Mouse (Mus musculus) thymus, postnatal 4 days (tissue): ENCODE data around the gene Gm595.

ENCODE experiments used
- DNase-seq: peaks from one replicate; pipeline ENCODE4 v3.0.0; 2021

Gene Gm595

DNA sequence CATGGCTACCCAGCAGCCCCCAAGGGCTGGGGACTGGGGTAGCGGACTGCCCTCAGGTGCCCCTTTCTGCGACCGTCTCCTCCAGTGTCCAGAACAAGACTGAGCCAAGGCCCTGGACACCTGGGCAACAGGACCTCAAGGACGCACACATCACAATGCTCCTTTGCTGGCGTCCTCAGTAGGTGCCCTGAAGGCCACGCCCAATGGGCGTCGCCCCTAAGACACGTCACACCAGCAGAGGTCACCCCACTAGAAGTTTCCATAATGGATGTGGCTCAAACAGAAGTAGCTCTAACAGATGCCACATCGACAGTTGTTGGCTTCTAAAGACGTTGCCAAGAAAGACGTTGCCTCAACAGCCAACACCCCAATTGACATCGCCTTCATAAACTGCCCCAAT is at the start of gene Gm595:
TSS of gene Gm595 (minus strand) at position 101 of the 400 bp plus-strand sequence.
- no peak for DNase-seq

DNA sequence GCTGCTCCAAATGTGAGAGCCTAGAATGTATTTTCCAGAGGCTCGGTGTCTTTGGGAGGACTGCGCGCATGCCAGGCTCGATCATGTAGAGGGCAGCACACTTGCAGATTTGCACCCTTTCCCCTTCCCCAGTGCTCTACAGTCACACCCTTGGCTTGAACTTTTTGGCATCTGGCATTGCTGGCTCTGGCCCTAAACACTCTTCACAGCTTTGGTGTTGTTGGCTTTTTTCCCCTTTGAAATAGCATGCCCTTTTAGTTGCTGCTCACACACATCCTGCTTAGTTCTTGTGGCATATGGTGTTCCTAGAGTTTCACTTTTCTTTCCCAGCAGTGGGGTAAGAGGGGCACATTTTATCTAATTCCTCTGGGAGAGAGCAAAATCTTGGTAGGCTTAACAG is 30.9 kb upstream of the Gm595 start:
- DNase-seq: no peak

- peak; percentile 11 for DNase-seq
Measured at GRCm38 (mm10) chrX:48903744-48904143, 26.2 kb upstream of the Gm595 start.

- peak; percentile 13 for DNase-seq
Measured at GRCm38 (mm10) chrX:48899555-48899954, 22.0 kb upstream of the Gm595 start.

DNA sequence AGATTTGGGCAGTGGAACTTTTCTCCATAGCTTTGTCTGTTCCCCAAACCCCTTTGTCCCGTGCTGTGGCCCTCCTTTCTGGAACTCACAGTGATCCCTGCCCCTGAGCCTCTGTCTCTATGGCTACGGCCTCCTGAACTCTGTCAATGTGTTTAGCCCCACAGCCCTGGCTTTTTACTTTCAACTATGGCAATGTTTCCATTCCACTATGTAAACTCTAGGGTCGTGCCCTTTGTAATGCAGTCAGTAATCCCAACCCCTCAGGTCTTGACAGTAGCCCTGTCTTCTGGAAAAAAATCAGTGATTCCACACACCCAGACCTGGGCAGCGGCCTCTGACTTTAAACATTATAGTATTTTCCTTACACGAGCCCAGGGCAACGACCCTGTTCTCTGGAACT is 19.3 kb upstream of the Gm595 start:
- DNase-seq: no peak

DNA sequence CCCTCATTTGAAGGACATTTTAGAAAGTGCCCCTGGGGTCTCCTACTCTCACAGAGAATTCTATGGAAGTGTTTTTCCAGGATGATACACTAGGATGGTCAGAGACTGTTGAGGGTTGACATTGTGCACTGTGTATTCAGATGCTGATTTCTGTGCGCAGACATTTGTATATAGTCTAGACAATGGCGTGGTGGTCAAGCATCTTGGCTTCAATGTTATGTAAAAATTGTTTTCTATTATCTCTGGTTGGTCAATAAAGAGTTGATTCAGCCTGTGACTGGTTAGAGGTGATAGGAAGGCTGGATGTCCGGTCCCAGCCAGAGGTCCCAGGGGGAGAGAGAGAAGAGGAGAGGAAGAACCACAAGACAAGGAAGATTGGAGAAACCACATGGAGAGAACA is 16.4 kb upstream of the Gm595 start:
- DNase-seq: no peak

GRCm38 (mm10) chrX:48890259-48890658 is 12.7 kb upstream of the Gm595 start:
- no peak for DNase-seq

GRCm38 (mm10) chrX:48884615-48885014 is 7.1 kb upstream of the Gm595 start:
- no peak for DNase-seq
